Mouse (Mus musculus): ENCODE data around the gene Zfp423.
A peak's percentile ranks its signal among the peaks of the same experiment; 100 is the strongest.

Zfp423 gene

DNA sequence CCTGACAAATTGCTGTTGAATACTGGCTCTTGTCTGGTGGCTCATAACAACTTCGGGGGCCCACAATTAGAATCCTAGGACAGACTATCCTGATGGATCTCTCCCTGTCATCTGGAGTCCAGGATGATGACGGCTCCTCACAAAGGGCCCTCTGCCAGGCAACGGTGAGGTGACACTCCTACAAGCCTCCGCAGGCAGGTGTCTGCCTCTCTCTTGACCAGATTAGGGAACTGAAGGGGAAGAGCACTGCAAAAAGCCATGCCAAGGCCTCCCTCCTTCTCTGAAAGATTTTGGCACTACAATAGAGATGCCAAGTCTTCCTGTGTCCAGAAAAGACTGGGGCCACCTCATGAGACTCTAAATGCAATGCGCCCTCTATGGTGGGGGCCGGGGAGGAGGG is 7.1 kb downstream of the Zfp423 start:
- no peak for DNase-seq (ENCODE audit: low spot score)

- DNase-seq (ENCODE audit: low spot score), result no peak
These were observed 15.0 kb downstream of the Zfp423 start for GRCm38 (mm10) chr8:87944225-87944934.

DNA sequence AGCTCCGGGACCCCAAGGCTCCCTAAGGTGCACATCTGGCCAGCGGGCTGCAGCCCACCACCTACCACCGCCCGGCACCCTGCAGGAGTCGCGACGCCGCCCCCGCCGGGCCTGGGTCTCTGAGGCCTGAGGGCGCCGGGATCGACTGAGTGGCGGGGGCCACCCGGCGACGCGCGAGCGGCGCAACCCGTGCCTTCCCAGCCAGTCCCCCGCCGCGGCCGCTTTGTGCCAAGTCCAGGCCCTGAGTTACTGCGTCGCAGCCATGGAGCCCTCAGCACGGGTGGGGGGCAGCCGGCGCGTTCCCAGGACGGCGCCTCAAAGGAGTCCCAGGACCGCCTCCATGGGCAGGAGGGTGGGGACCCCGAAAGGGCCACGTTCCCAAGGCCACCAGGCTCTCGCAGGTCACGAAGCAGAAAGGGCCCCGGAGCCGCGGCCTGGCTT is 15.7 kb downstream of the Zfp423 start:
- DNase-seq (ENCODE audit: low spot score), result peak; percentile 57

GRCm38 (mm10) chr8:87940646-87941045 is 18.7 kb downstream of the Zfp423 start:
- peak; percentile 72 for DNase-seq (ENCODE audit: low spot score)

DNA sequence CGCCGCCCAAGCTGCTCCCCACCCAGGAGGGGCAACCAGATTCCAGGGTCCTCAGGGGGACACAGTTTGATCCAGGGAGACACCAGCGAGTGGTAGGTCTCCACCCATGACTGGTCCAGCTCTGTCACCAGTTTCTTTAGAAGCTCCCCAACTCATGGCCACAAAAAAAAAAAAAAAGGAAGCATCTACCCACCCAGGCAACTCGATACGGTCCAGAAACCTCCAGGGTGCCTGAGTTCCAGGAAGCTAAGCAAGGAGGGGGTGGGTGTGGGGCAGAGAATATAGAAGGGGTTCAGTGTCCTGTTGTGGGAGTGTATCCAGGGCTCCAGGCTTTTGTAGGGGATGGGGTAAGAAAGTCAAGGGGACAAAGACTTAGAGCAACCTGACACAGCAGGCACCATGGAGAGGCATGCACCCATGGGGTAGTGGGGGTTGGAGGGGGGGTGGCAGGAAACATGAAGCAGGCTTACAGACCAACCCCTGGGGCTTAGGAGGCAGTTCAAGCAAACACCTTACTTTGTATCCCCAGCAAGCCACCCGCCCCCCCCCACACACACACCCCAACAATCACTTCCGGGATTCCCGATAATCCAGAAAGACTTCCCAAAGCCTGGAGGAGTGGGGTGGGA is 20.0 kb downstream of the Zfp423 start:
- no peak for DNase-seq (ENCODE audit: low spot score)

- DNase-seq (ENCODE audit: low spot score), result peak; percentile 79
These were observed 20.8 kb downstream of the Zfp423 start for GRCm38 (mm10) chr8:87938351-87939232.

DNA sequence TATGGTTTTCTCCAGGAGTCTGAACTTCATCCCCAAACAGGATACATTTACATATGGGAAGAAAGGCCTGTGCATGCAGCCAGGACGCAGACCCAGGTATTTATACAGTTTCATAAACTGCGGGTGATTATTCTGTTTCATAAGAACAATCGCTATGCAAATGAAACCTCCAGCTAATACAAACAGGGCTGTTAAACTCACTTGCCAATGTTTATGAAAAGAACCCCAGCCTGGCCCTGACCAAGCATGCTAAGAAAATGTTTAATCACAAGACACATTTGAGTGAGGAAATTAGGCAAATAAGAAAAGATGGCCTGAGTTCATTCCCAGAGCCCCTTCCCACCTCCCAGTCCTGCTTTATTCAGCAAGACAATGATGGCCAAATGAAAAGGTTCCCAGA is 22.2 kb downstream of the Zfp423 start:
- DNase-seq (ENCODE audit: low spot score), result no peak

- DNase-seq (ENCODE audit: low spot score), result no peak
These were observed 24.2 kb downstream of the Zfp423 start for GRCm38 (mm10) chr8:87935088-87935680.

GRCm38 (mm10) chr8:87934175-87934574 is 25.2 kb downstream of the Zfp423 start:
- DNase-seq (ENCODE audit: low spot score), result no peak

DNA sequence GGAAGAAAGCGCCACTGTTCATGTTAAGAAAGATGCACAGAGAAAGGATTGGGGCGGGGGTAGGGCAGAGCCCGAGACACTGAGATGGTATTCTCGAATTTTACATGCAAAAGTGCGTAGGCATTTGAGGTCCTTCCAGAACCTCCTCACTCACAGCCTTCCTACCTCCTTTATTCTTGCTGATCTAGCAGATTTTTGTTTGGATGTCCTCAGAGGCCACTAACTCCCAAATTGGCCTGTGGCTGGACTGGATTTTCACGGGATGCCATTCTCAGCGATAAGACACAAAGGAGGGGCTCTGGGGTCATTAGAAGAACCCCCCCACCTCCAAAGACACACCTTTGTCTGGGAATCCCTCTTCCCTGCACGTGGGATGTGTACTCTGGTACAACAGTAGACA is 25.6 kb downstream of the Zfp423 start:
- no peak for DNase-seq (ENCODE audit: low spot score)

- DNase-seq (ENCODE audit: low spot score), result no peak
These were observed 30.5 kb downstream of the Zfp423 start for GRCm38 (mm10) chr8:87928857-87929256.

DNA sequence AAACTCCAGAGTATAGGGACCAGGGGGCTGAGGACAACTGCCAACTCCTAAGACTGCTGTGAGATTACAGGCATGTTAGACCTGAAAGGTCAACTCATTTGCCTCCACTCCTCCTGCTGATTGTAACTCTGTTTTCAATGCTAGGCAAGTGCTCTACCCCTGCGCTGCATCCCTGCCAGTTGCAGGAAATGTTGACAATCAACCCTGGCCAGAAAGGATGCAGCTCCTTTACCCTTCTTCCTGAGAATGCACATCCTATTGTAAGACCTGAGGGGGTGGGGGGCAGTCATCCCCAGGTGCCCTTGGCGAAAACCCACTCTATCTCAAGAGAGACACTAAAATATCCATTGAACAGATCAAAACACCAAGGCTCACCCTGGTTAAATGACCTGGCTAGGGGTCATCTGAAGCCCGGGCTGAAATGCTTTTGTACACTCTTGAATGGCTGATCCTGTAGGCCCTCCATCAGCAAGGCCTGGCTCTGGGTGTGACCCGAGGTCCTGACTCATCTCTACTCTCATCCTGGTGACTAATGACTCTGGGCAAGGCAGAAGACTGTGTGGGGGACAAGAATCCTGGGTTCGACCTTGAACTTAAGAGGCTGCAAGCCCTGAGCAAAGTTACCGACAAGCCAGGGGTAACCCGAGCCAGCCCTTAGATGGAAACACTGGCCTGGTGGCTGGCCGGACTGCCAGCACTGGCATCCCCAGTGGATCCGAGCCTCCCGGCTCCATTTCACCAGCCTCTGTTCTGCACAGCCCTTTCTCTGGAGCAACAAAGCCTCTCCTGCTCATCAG is 32.2 kb downstream of the Zfp423 start:
- no peak for DNase-seq (ENCODE audit: low spot score)

GRCm38 (mm10) chr8:87926098-87926890 is 33.1 kb downstream of the Zfp423 start:
- no peak for DNase-seq (ENCODE audit: low spot score)

DNA sequence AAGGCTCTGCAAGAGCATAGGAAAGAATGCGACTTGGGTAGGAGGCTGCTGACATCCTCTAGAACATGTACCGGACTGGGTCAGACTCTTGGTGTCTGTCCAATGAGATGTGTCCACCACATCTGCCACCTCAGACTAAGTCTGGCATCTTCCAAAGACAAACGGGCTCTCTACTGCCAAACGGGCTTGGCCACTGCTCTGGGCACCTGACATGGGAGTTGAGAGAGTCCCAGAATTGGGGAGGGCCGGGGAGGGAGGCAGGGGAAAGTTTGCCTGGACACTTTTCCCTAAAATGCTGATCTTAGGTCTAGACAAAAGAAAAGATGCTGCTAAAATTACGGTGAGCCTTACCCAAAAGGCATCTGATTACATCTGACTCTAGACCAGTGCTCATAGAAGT is 36.5 kb downstream of the Zfp423 start:
- no peak for DNase-seq (ENCODE audit: low spot score)

DNA sequence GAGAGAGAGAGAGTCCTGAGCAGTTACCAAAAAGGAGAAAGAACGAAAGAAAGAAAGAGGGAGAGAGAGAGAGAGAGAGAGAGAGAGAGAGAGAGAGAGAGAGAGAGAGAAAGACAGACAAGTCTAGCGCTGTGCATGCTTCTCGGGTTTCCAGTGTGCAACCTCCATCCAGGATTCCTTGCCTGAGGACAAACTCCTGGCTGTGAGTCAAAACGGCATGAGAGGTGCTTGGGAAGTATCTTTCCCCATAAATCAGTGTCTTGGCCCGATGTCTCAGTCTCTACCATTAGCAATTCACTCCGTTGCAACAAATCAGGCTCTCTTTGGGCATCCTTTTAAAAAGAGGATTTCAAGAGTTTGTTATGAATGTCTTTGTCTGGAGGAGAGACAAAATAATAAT is 36.9 kb downstream of the Zfp423 start:
- no peak for DNase-seq (ENCODE audit: low spot score)

GRCm38 (mm10) chr8:87918004-87918403 is 41.4 kb downstream of the Zfp423 start:
- DNase-seq (ENCODE audit: low spot score), result peak; percentile 67

DNA sequence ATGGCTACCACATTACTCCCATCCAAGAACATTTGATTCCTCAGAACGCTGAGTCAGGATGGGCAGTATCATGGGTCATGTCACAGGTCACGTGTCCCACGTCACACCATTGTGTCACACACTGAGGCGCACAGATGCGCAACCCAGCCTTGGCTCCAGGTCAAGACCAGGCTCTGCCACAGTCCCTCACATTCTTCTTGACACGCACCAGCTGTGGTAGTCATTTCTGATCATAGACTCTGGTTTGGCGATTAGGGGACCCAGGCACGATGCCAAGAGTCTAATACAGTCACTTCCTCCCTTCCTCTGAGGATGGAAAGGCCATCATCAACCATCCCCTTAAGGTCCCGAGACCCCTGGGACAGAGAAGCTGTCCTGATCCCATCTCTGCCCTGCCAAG is 43.6 kb downstream of the Zfp423 start:
- DNase-seq (ENCODE audit: low spot score), result no peak

- DNase-seq (ENCODE audit: low spot score), result no peak
These were observed 45.0 kb downstream of the Zfp423 start for GRCm38 (mm10) chr8:87914247-87914967.

DNA sequence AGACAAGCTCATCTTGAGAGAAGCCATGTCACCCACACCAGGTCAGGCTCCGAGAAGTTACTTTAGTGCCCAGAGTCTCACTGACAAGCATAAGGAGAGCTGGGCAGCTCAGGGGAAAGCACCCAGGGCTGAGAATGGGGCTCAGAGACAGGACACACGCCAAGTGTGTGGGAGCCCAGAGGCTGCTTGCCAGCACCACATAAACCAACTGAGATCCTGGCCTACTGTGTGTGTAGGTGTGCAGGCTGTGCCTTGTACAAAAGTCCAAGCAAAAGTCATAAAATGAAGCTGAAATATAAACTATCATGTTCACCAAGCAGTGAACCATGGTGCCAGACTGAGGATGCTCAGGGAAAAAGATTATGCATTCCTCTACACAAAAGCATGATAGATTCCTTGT is 50.5 kb downstream of the Zfp423 start:
- no peak for DNase-seq (ENCODE audit: low spot score)

DNA sequence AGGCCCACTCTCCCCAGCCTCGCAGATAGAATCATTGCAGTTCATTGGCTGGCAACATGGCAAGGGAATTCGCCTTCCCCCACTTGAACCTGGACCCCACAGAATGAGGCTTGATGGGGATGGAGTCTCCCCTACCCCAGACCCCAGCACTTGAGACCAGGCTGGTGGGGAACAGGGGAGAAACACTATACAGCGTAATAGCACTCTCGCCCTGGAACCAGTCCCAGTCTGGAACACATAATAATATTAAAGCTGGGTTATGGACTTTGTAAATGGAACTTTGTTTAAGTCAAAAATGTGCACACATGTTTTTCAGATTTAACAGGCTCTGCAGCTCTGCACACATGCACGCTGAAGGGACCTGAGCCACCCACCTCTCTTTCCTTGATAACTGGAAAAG is 54.0 kb downstream of the Zfp423 start:
- DNase-seq (ENCODE audit: low spot score), result no peak

Data from testis, postnatal 10 days (tissue).